In the genomic region with DNA sequence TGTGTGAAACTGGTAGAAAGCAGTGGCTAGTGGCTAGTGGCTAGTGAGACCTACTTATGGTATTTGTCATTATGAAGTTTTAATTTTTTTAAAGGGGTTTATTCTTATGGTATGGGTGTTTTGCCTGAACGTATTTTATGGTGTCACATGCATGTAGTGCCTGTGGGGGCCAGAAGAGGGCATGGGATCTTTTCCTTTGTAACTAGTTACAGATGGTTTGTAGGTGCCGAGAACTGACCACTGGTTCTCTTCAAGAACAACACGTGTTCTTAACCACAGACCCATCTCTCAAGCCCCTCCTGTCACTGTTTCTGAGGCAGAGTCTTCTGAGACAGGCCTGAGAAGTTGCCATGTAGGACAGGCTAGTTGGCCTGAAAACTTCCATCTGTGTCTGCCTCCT, we compare ENCODE assay signal across 11 mouse cellular contexts. TPM values are rescaled to one million over a fixed set of nuclear protein-coding genes. Genes with fewer than 3 reads are reported as not detected.
DNase-seq lines count a peak whose midpoint lies in the region; ATAC-seq and TF ChIP-seq lines count a peak whose summit lies in the region.
"Had no signal": no experiment of that assay in that cellular context is flagged by ENCODE, and none has a peak within 500 bp of the region (broad histone marks: within the 10 kb centered on the region; RNA-seq: fewer than 3 reads in every experiment).

No protein-coding gene starts in this region.

- no peaks in the 10 kb centered on the region for H3K36me3 ChIP-seq in lung, postnatal 0 days (ENCODE audit: insufficient read depth, low read length)
- peaks cover 12% of the 10 kb centered on the region for H3K36me3 ChIP-seq in embryonic facial prominence, embryonic 15.5 days
- no peaks in the 10 kb centered on the region; the same call in 1 of the 2 replicates for H3K36me3 ChIP-seq in stomach, embryonic 14.5 days (ENCODE audit: control insufficient read depth, insufficient read depth, low read length)
- H3K36me3 ChIP-seq in liver, embryonic 11.5 days (ENCODE audit: control insufficient read depth, insufficient read depth, low read length): no peaks in the 10 kb centered on the region

- no peaks in the 10 kb centered on the region for H3K27me3 ChIP-seq in lung, postnatal 0 days (replicated peaks; ENCODE audit: insufficient read depth, low read length)
- H3K27me3 ChIP-seq in embryonic facial prominence, embryonic 15.5 days: no peaks in the 10 kb centered on the region
- H3K27me3 ChIP-seq in stomach, embryonic 14.5 days (ENCODE audit: control insufficient read depth, insufficient read depth, low read length): no peaks in the 10 kb centered on the region
- peaks cover 10% of the 10 kb centered on the region; the same call in 1 of the 2 replicates for H3K27me3 ChIP-seq in liver, embryonic 11.5 days (replicated peaks; ENCODE audit: control insufficient read depth, insufficient read depth, low read length)

- no peak overlapping the region for H3K4me2 ChIP-seq in lung, postnatal 0 days (replicated peaks; ENCODE audit: low read depth, low read length)
- H3K4me2 ChIP-seq in embryonic facial prominence, embryonic 15.5 days (replicated peaks): no peak overlapping the region
- H3K4me2 ChIP-seq in stomach, embryonic 14.5 days (replicated peaks; ENCODE audit: low read depth, low read length): peak overlapping the region; percentile 89; the same call in 1 of the 2 replicates
- H3K4me2 ChIP-seq in liver, embryonic 11.5 days: no peak overlapping the region

- DNase-seq in lung, postnatal 0 days (ENCODE audit: low spot score): no peak
- no peak for DNase-seq in lung, postnatal 36 days
- peak; percentile 16 for DNase-seq in induced T-regulatory cell, adult 2 months (ENCODE audit: low read depth)
- no peak for DNase-seq in liver, embryonic 11.5 days (ENCODE audit: low spot score)
- no peak for DNase-seq in spleen, postnatal 14 days (ENCODE audit: low spot score in 2 of 2)
- no peak for DNase-seq in ovary, postnatal 36 days (ENCODE audit: low spot score)
- DNase-seq: heart, postnatal 36 days; layer of hippocampus, postnatal 36 days; lung, adult 2 months had no signal

- H3K9me3 ChIP-seq in lung, postnatal 0 days (ENCODE audit: low read length): no peaks in the 10 kb centered on the region; the same call in 1 of the 2 replicates
- no peaks in the 10 kb centered on the region for H3K9me3 ChIP-seq in embryonic facial prominence, embryonic 15.5 days (replicated peaks)
- H3K9me3 ChIP-seq in stomach, embryonic 14.5 days (ENCODE audit: control insufficient read depth, low read depth, low read length): no peaks in the 10 kb centered on the region
- H3K9me3 ChIP-seq in liver, embryonic 11.5 days (ENCODE audit: control insufficient read depth, low read length): no peaks in the 10 kb centered on the region

- no peak overlapping the region for H3K9ac ChIP-seq in lung, postnatal 0 days (replicated peaks; ENCODE audit: low read depth)
- H3K9ac ChIP-seq in embryonic facial prominence, embryonic 15.5 days: no peak overlapping the region
- no peak overlapping the region for H3K9ac ChIP-seq in stomach, embryonic 14.5 days (replicated peaks; ENCODE audit: low read depth, low read length)
- H3K9ac ChIP-seq in liver, embryonic 11.5 days (ENCODE audit: low read depth, low read length): no peak overlapping the region

- peak; percentile 21 for TF ChIP-seq CTCF in lung, postnatal 0 days (IDR thresholded peaks at IDR 0.05)

- 87% methylated on average over 3 of the region's 3 CpGs for WGBS in lung, postnatal 0 days
- WGBS in embryonic facial prominence, embryonic 15.5 days: 89% methylated on average over 3 of the region's 3 CpGs
- 88% methylated on average over 3 of the region's 3 CpGs for WGBS in stomach, embryonic 14.5 days
- WGBS in liver, embryonic 11.5 days: 81% methylated on average over 3 of the region's 3 CpGs

- no peaks in the 10 kb centered on the region for H3K4me1 ChIP-seq in lung, postnatal 0 days (ENCODE audit: insufficient read depth, low read depth, low read length)
- peaks cover 9% of the 10 kb centered on the region for H3K4me1 ChIP-seq in embryonic facial prominence, embryonic 15.5 days
- H3K4me1 ChIP-seq in stomach, embryonic 14.5 days (ENCODE audit: control insufficient read depth, insufficient read depth, low read length): no peaks in the 10 kb centered on the region
- H3K4me1 ChIP-seq in liver, embryonic 11.5 days (replicated peaks; ENCODE audit: control insufficient read depth, insufficient read depth, low read length): peaks cover 5% of the 10 kb centered on the region; the same call in 1 of the 2 replicates

- TF ChIP-seq EP300 in lung, postnatal 0 days (IDR thresholded peaks at IDR 0.05): no peak

- no peak overlapping the region for H3K27ac ChIP-seq in lung, postnatal 0 days (ENCODE audit: low read length)
- H3K27ac ChIP-seq in embryonic facial prominence, embryonic 15.5 days (replicated peaks): no peak overlapping the region
- no peak overlapping the region for H3K27ac ChIP-seq in stomach, embryonic 14.5 days (ENCODE audit: low read length)
- H3K27ac ChIP-seq in liver, embryonic 11.5 days (ENCODE audit: low read depth, low read length): no peak overlapping the region

- H3K4me3 ChIP-seq in lung, postnatal 0 days (ENCODE audit: low read depth, low read length): no peak overlapping the region
- peak overlapping the region; percentile 72; the same call in 1 of the 2 replicates for H3K4me3 ChIP-seq in embryonic facial prominence, embryonic 15.5 days (replicated peaks)
- no peak overlapping the region for H3K4me3 ChIP-seq in stomach, embryonic 14.5 days (ENCODE audit: low read depth, low read length)
- H3K4me3 ChIP-seq in liver, embryonic 11.5 days (ENCODE audit: low read depth, low read length): no peak overlapping the region

- ATAC-seq in lung, postnatal 0 days: no peak
- no peak for ATAC-seq in embryonic facial prominence, embryonic 15.5 days (ENCODE audit: insufficient number of reproducible peaks, low FRiP score, low TSS enrichment, low read depth)
- no peak for ATAC-seq in stomach, embryonic 14.5 days (ENCODE audit: insufficient number of reproducible peaks, insufficient read depth, low FRiP score, low read depth)
- ATAC-seq in liver, embryonic 11.5 days (replicated peaks; ENCODE audit: low FRiP score): no peak

RNA-seq across cellular contexts. Expression of a gene that starts 1.4 kb away (rescaled TPM):
- polyA plus RNA-seq in lung, postnatal 0 days (2015; fragmentation: Nextera tagmentation; extraction: Ambion mirVana): 7.6 and 10.4 TPM in 2 replicates
- 20.1 and 22.4 TPM in 2 replicates for polyA plus RNA-seq in embryonic facial prominence, embryonic 15.5 days (2015; fragmentation: Nextera tagmentation; extraction: Ambion mirVana)
- 17.6 and 21.3 TPM in 2 replicates for polyA plus RNA-seq in stomach, embryonic 14.5 days (2014; fragmentation: Nextera tagmentation; extraction: Ambion mirVana)
- polyA plus RNA-seq in liver, embryonic 11.5 days (2014; fragmentation: Nextera tagmentation; extraction: Ambion mirVana): 3.9 and 6.5 TPM in 2 replicates

RNA-seq across cellular contexts. Expression of a gene that starts 27.3 kb away (rescaled TPM):
- 0.33 and 0.52 TPM in 2 replicates for polyA plus RNA-seq in lung, postnatal 0 days (2015; fragmentation: Nextera tagmentation; extraction: Ambion mirVana)
- polyA plus RNA-seq in embryonic facial prominence, embryonic 15.5 days (2015; fragmentation: Nextera tagmentation; extraction: Ambion mirVana): 10.7 and 17.8 TPM in 2 replicates
- 0.13 and 0.29 TPM in 2 replicates for polyA plus RNA-seq in stomach, embryonic 14.5 days (2014; fragmentation: Nextera tagmentation; extraction: Ambion mirVana)
- 0.37 and 0.40 TPM in 2 replicates for polyA plus RNA-seq in liver, embryonic 11.5 days (2014; fragmentation: Nextera tagmentation; extraction: Ambion mirVana)

RNA-seq across cellular contexts. Expression of a gene that starts 53.6 kb away (rescaled TPM):
- 467 and 484 TPM in 2 replicates for polyA plus RNA-seq in lung, postnatal 0 days (2015; fragmentation: Nextera tagmentation; extraction: Ambion mirVana)
- polyA plus RNA-seq in embryonic facial prominence, embryonic 15.5 days (2015; fragmentation: Nextera tagmentation; extraction: Ambion mirVana): 449 and 462 TPM in 2 replicates
- polyA plus RNA-seq in stomach, embryonic 14.5 days (2014; fragmentation: Nextera tagmentation; extraction: Ambion mirVana): 148 and 186 TPM in 2 replicates
- polyA plus RNA-seq in liver, embryonic 11.5 days (2014; fragmentation: Nextera tagmentation; extraction: Ambion mirVana): 128 and 129 TPM in 2 replicates

RNA-seq across cellular contexts. Expression of a gene that starts 54.7 kb away (rescaled TPM):
- 16.7 and 19.9 TPM in 2 replicates for polyA plus RNA-seq in lung, postnatal 0 days (2015; fragmentation: Nextera tagmentation; extraction: Ambion mirVana)
- polyA plus RNA-seq in embryonic facial prominence, embryonic 15.5 days (2015; fragmentation: Nextera tagmentation; extraction: Ambion mirVana): 14.4 and 14.5 TPM in 2 replicates
- polyA plus RNA-seq in stomach, embryonic 14.5 days (2014; fragmentation: Nextera tagmentation; extraction: Ambion mirVana): 22.9 and 24.0 TPM in 2 replicates
- polyA plus RNA-seq in liver, embryonic 11.5 days (2014; fragmentation: Nextera tagmentation; extraction: Ambion mirVana): 22.2 and 24.2 TPM in 2 replicates
